Mouse (Mus musculus): ENCODE measurements at regions not wholly inside any gene's neighbourhood (a gene's known extent, or its start where the extent isn't known, plus 50 kb on each side); places are given as distances from the start of the nearest gene placed in this dataset.

DNA sequence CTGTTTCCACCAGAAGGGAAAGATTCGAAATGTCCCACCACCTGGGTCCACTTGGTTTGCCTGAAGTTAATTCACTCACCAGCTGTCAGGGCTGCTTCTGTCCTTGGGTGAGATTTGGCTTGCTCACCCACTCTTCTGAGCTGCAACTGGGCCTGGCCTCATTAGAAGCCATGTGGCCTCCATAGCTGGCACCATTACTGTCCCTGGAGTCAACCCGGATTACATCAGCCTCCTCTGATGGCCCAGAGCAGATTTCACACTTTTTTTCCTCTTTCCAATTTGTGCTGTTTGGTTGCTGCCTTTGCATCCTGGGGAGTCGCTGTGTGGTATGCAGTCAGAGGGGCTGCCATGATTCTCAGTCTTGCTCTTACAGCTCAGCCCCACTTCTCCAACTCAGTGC is 550.0 kb downstream of the Rnf144a start:
- TF ChIP-seq CTCF (IDR thresholded peaks at IDR 0.05; ENCODE audit: borderline replicate concordance, extremely low read depth, insufficient read depth, insufficient read length): no peak
- TF ChIP-seq POLR2A (IDR thresholded peaks at IDR 0.05; ENCODE audit: borderline replicate concordance, extremely low read depth, insufficient read depth, insufficient read length, poor library complexity, severe bottlenecking): no peak
